Mouse (Mus musculus): ENCODE results near the gene Parp8.

The Parp8 gene

DNA sequence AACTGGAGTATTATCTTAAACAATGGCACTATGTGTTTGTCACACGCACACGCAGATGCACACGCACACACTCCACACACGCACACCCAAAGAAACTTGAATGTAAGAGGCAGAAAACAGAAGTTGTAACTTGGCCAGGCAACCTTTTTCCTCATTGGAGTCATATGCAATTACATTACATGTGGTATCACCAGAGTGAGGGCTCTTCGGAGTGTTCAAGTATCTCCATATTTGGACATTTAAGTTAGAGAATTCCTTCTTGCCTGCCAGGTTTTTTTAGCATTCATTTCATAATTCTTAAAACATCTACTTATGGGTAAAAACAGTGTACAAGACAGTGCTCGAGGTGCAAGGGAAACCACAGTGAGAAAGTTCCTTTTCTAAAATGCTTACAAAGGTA is 6.7 kb downstream of the Parp8 start:
- DNase-seq = no peak

DNA sequence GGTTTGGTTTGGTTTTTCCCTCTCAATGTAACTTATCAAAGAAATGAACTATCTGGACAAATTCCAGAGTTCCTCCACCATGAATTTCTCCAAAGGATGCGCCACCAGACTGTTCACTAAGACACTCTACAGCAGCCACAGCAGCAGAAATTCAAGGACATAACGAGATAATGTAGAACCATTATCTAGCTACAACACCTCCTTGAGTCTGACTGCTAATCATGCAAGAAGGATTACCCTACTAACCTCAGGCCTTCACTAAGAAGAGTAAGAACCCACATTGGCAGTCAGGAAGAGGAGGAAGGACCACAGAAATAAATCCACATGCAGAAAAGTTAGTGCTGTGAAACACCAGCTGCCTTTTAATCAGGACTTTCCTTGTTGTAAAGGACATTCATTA is 11.8 kb downstream of the Parp8 start:
- no peak for DNase-seq

DNA sequence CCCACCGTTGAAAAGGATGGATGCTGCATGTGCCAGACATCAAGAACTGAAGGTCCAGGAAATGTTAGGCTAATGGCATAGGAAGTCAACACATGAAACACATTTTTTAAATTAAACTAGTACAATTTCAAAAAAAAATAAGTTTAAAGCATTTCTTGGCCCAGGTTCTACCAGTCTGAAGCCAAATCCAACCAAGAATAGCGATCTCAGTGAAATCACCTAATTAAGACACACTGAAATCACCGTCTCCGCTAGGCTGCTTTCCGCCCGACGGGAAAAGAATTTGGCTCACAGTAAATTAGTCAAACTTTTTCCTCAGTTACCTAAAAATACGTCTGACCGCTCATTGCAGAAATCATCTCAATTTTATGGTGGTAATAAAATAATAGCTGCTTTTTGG is 13.3 kb downstream of the Parp8 start:
- no peak for DNase-seq

DNA sequence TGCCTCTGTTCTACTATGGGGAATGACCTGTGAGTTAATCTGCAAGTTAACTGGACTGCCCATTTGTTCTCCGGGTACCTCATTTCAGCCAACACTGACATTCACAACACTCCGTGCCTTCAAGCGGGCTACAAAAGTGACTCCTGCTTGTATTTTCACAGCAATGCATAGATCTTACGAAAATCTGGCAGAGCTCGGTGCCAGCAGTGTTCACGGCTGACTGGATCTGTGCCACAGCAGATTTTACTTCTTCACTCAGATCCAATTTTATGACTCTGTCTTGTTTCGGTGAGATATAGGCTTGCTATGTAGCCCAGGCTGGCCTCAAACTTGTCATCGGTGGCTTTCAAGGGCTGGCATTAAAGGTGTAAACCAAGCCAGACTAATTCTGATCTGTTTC is 15.2 kb downstream of the Parp8 start:
- DNase-seq = no peak

DNA sequence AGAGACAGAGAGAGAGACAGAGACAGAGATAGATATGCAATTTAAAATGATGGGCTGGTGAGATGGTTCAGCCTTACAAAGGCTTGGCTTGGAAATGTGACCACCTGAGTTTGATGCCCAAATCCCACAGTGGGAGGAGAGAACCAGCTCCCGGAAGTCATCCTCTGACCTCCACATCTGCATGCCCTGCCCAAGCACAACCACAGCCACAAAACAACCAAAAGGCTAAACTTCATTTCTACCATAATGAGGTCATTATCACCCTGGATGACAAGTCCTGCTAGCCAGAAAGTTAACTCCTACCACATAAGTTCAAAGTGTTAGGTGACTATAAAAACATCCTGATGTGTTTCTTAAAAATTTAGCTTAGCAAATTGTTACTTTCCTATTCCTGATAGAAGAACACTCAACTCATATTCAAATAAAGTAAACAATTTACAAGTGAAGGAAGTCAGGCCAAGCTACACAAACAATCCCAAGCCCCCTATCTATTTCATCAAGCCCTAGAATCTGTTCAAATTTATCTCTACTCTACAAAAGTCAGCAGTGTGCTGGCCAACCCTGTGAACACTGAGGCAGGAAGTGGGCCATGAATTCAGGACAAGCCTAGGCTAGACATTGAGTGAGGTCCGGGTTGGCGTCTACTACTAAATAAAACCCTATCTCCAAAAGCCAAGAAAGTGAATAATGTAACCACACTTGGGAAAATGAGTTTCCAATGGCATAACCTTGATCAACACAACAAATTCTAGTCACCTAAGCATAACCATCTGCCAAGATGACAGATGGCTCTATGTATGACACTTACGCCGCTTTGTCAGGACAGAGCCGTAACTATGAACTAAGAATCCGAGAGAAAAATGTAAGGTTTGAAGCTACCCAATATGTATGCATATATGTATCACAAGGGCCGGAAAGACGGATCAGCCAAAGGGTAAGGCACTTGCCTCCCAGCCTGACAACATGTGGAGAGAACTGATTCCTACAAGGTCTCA is 17.0 kb downstream of the Parp8 start:
- DNase-seq = no peak

DNA sequence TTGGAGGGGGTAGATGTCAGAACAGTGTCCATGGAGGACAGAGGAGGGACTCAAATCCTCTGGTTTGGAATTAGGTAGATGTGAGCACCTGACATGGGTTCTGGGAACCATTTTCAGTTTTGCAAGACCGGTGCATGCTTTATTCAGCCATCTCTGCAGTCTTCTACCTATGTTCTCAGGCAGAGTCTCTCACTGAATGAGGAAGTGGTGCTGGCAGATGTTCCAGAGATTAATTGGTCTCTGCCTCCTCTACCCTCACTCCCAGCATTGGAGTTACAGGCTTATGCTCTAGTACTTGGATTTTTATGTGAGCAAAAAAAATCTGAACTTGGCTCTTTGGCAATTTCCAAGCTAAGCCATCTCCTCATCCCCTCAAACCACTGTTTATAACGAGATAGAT is 17.8 kb downstream of the Parp8 start:
- DNase-seq = no peak

DNA sequence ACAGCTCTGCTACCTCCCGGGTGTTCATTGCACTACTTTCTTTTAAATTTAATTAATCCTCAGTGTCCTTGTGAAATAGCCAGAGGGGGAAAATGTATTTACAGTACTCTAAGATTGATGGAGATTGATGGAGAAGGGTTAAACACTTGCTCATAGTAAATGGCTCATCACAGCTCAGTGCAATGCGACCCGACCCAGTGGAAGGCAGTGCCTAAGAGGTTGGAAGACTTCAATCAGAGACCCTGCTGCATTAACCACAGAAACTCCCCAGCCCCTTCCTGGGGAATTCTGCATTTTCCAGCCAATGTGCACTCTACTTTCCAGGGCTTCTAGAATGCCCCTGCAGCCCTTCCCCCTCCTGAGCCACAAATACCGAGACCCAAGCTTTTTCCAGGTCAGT is 18.7 kb downstream of the Parp8 start:
- DNase-seq = no peak

DNA sequence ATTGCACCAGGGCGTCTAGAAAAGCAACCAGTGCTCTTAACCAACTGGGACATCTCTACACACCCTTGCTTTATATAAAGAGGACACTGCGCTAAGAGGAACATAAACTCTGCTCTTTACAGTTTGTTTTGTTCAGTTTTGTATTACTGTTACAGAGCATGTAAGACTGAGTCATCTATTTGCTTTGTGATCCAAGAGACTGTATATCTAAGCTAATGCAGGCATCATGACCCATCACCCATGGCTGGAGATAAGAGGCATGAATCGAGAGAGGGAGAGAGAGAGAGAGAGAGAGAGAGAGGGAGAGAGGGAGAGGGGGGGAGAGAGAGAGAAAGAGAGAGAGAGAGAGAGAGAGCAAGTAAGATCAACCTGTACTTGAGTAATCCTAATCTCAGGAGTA is 24.8 kb downstream of the Parp8 start:
- no peak for DNase-seq

DNA sequence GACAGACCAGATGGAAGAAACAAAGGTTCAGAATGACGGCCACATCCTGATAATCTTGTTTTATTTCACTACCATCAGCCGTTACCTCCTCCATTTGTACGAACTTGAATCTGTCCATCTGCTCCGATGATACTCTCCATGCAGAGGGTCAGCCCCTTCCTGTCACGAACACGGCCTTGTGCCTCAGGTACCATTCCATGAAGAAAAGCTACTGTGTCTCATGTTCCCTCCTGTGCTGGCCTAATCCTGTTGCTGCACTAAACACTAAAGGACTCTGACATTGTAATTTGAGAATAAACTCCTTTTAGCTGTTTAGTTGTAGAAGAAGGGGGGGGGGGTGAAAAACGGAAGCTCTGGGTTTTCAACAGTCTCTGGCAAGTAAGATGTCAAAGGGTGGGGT is 33.8 kb downstream of the Parp8 start:
- DNase-seq = no peak

DNA sequence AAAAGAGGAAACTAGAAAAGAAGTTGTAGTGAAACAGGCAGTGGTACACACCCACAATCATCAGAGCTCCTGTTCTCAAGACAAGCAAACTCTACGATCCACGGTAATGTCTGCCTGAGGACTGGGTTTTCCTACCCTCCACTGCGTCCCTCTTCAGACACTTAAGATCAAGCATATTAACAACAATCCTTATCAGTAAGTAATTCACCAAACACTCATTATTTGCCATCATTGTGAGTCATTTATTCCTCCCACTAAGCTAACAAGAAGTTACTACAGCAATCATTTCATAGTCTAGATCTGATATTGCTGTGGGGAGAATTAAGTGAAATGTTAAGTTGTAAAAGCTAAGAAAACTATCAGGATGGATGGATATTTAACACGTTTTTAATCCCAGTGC is 35.0 kb downstream of the Parp8 start:
- no peak for DNase-seq

DNA sequence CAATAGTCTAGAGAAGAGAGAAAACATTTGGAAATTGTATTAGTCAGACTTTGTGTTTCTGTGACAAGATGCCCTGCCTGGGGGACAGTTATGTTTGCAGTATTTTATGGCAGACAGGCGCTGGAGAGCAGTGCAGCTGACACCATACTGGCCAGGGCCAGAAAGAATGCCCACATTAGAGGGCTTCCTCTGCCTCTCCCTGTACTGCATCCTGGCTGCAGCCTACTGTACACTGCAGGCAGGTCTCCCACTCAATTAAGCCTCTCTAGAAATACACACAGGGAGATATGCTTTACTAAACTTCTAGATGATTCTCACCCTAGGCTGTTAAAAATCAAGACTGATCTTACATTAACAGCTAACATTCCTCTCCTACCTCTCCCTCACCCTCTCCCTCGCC is 36.6 kb downstream of the Parp8 start:
- no peak for DNase-seq

DNA sequence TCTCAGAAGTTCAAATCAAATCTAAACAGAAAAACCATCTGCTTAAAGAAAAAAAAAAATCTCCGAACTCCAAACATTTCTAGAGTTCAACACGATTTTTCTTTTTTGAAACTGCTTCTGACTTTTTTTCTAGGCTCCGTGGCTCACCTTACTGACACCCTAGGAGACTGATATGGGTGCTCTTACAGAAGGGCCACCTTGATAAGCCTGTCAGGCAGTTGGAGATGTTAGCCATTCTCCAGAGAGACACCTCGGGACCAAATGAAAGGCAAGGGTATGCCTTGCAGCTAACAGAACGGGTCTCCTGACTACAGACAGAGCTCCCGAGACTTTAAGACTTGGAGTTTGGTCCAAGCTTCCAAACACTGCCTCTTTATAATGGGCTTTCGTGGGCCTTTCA is 37.1 kb downstream of the Parp8 start:
- DNase-seq = no peak

DNA sequence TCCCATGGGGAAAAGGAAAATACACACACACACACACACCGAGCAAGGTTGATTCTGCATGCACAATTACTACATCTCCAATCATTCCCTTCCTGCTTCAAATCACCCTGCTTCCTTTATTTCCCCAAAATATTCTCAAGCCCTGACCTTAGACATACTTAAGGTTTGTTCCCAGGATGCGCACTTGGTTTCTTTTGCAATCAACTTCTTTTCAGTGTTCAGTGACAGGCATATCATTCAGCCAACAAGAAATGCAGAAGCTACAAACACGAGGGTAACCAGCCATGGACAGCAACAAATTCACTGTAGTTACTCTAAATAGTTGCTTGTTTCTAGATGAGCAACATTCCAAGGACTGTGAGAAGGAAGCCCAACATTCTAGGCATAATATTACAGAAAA is 38.1 kb downstream of the Parp8 start:
- DNase-seq = no peak

DNA sequence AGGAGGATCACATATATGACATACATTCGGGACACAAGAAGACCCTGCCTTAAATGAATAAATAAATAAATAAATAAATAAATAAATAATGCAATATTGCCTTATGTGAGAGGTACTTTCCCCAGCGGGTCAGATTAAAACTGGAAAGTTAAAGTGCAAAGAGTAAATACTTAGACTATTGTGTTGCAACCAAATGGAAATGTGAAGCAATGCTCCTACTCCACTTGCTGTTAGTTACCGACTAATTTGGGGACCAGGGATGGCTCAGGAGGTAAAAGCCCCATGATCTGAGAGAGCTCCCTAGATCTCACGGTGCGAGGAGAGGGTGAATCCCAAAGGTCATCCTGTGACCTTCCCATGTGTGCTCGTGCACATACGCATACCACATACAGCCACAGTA is 38.7 kb downstream of the Parp8 start:
- DNase-seq = no peak

DNA sequence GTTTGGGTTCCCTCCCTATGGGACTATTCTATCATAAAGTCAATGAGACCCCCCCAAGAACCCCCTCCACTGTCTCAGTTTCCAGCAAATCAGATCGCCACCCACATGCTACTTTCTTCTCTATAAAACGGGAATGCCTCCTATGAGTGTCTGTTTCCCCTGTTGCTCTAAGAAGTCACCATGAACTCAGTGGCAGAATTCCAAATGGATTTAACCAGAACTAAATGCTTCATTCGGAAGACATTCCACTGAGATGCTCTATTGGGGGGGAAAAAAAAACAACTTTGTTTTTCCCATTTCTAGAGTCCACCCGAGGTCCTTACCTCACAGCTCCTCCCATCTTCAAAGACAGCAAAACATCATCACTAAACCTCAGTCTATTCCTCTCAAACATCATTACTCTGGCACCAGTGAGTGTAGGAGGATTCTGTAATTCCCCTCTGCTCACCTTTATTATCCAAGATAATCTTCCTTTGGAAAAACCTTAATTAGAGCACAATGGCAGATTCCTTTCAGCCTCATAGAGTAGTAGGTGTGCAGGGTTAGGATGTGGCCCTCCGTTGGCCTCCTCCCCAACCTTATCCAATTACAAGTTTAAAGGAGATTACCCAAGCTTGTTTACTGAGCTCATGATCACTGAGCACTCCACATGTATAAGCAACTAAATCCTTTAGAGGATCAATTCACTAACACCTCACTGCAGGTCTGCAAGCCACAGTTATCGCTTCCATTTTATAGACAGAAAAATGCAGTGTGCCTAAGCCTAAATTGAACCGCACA is 51.1 kb downstream of the Parp8 start:
- no peak for DNase-seq

DNA sequence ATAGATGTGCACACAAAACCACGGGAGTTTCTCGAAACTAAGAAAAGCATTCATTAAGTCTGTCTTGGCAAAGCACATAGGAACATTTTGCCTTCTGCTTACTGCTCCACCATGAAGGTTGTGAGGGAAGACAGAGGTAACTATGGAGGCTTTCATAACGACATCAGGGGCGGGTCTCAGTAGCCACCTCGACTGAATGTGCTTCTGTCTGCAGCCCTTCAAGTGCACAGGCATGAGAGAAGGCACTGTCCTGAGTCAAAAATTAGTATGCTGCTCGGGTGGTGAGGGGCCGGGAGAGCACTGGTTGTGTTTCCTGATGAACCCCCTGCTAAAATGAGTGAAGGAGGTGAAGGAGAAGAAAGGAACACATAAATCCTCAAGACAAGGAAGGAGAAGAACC is 51.8 kb downstream of the Parp8 start:
- DNase-seq = no peak

DNA sequence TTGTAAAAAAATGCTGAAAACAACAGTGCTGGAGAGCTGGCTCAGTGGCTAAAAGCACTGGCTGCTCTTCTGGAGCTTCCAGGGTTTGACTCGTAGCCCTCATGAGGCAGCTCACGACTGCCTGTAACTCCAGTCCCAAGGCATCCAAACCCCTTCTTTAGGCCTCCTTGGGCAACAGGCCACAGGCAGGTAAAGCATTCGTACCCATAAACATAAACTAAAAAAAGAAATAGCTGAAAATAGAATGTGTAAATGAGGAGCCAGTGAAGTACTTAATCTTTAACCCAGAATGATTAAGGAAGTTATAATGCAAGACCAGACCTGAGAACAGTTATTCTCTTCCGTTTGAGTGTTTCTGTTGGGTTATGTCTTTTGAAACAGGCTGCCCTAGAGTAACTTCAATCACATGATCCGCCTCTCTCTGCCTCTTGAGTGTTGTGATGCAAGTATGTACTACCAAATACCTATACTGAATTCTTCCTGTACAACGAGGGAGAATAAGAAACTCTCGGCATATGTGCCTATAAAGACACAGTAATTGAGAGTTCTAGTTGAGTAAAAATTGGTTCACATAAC is 53.2 kb downstream of the Parp8 start:
- DNase-seq = no peak

DNA sequence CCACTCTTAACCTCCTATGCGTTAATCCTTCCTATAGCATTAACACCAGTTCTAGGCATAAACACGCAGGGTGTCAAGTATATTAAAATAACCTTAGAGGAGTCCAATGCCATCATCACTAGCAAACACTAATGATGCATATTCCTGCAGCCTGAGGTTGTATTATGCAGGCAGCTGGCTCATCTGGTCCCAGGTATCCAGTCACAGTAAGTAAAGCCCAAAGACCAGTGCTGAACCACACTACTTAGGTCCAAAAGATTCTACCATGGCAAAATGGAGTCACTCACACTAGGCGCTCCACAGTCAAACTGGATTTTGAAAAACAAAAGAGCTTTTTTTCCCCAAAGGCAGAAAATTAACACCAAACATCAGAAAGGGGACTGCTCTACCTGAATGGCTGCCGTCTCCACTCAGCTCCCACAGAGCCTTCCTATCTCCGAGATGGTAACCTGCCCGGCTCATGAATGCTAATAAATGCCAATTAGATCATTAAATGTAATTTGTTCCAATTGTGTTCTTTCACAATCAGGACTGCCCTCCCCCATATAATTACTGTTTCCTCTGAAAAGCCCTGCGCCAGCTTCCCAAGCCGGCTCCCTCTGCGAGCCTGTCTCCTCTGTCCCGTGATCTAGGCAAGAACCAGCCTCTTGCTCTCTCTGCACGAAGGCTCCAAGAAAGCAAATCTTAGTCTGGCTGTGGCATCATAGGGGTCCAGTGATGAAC is 54.5 kb downstream of the Parp8 start:
- DNase-seq = no peak

DNA sequence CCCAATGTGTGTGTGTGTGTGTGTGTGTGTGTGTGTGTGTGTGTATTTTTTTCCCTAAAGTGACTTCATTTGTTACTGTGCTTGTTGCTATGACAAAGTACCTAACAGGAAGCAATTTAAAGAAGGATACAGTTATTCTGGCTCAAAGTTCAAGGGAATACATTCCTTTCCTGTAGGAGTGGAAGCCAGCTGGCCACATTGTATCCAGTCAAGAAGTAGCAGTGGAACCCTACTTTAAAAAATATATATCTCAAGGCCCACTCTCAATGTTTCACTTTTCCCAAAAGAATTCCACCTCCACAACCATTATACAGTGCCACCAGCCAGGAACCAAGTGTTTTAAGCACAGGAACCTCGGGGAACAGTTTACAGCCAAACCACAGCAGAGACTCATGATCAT is 55.7 kb downstream of the Parp8 start:
- no peak for DNase-seq

DNA sequence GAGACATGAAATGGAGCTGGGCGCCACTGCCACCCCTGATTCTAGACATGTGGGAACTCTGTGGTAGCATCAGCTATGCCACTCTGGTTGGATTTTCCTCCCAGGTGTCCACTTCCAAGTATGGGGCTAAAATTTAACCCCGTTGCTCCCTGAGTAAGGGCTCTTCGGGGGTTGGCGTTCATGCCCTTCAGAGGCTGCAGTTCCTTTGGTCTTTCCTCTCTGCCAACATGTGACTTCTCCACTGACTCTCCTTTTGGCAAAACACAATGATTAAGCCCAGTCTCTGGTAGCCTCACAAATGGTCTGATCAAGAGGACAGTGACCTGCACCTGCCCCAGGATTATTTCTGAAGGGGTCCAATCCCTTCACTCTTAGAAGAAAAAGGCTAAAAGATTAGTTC is 56.4 kb downstream of the Parp8 start:
- DNase-seq = no peak

DNA sequence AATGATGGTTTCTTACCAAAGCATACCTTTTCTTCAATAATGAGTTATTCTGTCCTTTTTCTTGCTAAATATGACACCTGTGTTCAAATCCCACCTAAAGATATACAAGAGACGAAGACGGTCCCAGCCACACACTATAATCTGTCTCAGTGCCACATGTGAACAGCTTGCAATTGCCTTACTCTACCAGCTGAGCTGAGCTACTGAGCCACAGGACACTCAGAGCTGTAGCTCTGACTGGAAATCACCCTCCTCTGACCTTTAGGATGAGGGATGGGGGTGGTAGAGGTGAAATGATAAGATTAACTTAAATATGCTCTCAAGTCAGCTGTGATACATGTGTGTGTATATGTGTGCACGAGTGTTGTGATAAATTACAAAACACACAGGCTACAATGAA is 57.9 kb downstream of the Parp8 start:
- DNase-seq = no peak

DNA sequence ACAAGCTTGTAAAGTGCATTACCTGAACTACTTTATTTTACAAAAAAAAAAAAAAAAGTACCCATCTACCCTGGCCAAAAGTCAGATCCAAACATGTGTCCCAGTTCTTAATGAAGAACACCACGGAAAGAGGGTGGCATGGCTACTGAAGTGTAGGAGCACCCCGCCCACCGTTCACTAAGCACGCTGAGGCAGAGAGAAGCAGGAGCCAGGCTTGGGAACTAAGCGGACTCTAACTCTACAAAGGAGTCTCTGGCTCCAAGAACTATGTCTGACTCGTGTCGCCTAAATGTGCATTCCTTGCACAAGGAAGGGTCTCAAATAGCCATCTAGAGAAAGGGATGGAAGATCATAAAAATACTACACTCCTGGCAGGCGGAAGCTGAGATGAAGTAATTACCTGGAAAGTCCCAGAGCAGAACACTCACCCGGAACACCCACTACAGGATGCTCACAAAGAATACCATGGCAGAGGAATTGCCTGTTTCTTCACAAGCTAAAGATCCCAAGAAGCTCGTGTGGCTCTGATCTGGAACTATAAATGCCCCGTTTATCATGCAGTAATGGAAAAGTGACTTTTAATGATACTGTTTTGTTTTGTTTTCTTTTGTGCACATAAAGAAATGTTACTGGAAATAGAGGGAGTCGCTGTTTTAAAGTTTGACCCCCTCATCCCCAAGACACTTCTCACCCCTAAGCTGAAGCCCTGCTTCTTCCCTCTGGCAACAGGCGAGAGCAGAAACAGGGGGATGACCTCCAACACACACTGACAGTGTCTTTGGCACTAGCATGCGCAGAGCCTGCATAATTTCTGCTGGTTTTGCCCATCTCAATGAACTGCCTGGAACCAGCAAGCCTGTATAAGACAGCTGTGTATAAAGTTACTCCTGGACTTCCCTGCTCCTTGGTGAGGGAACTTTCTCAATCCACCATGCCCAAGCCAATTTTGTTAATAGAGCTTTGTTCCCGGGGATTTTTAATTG is 62.6 kb downstream of the Parp8 start:
- DNase-seq = no peak
